Mouse (Mus musculus) lung, embryonic 16.5 days (tissue): ENCODE measurements around the gene Mup17. TPM values are rescaled to one million over a fixed set of nuclear protein-coding genes. Genes with fewer than 3 reads are reported as not detected.
"Not testable (repeated sequence)": the region's sequence is repeated elsewhere in the genome, so short reads cannot be mapped to it uniquely, and the experiment has no call there.

ENCODE experiments used
- ATAC-seq: fragments of 200-750 bp; cut with Nextera tagmentation; 2 replicates; pipeline ENCODE4 v1.8.0; 2017; ENCODE audit warnings: low read depth, mild to moderate bottlenecking, moderate library complexity
- H3K27ac ChIP-seq: fragments of 300-500 bp; sonication (generic); 2 replicates; pipeline ENCODE4 v1.5.1; 2014; ENCODE audit warnings: mild to moderate bottlenecking, control low read depth, low read length
- H3K27me3 ChIP-seq: fragments of 300-500 bp; sonication (generic); 2 replicates; pipeline ENCODE4 v1.6.1; 2014; ENCODE audit warnings: low read depth, low read length, mixed read lengths; ENCODE audit not compliant: control insufficient read depth, insufficient read depth
- H3K36me3 ChIP-seq: fragments of 300-500 bp; sonication (generic); 2 replicates; pipeline ENCODE4 v1.6.1; 2014; ENCODE audit warnings: low read length; ENCODE audit not compliant: control insufficient read depth, insufficient read depth
- H3K4me1 ChIP-seq: fragments of 300-500 bp; sonication (generic); replicated peaks from 2 replicates; pipeline ENCODE4 v1.6.1; 2014; ENCODE audit warnings: low read length, mixed read lengths; ENCODE audit not compliant: control insufficient read depth, insufficient read depth
- H3K4me2 ChIP-seq: fragments of 300-500 bp; sonication (generic); 2 replicates; pipeline ENCODE4 v1.6.1; 2014; ENCODE audit warnings: low read depth, low read length, control low read depth
- H3K4me3 ChIP-seq: fragments of 300-500 bp; sonication (generic); 2 replicates; pipeline ENCODE4 v1.5.1; 2014; ENCODE audit warnings: mild to moderate bottlenecking, low read length, control low read depth
- H3K9ac ChIP-seq: fragments of 300-500 bp; sonication (generic); 2 replicates; pipeline ENCODE4 v1.6.1; 2014; ENCODE audit warnings: low read length, control low read depth
- H3K9me3 ChIP-seq: fragments of 300-500 bp; sonication (generic); 2 replicates; pipeline ENCODE4 v1.6.1; 2016; ENCODE audit warnings: low read length; ENCODE audit not compliant: control insufficient read depth
- WGBS: fragments of 180-500 bp; shearing (Covaris S2); extraction: QIAGEN DNeasy Blood & Tissue Kit; methylation state at CpG from one replicate; pipeline ENCODE4 v1.1.7; 2014; 5-methylcytosine and 5-hydroxymethylcytosine counted together
- polyA plus RNA-seq: library from polyadenylated mRNA; unstranded; fragments of >200 nt; fragmentation: Nextera tagmentation; extraction: Ambion mirVana; gene quantifications from 2 replicates; pipeline ENCODE4 v1.2.1, GENCODE M21; 2015

The Mup17 gene
- polyA plus RNA-seq: not detected in 2 replicates

DNA sequence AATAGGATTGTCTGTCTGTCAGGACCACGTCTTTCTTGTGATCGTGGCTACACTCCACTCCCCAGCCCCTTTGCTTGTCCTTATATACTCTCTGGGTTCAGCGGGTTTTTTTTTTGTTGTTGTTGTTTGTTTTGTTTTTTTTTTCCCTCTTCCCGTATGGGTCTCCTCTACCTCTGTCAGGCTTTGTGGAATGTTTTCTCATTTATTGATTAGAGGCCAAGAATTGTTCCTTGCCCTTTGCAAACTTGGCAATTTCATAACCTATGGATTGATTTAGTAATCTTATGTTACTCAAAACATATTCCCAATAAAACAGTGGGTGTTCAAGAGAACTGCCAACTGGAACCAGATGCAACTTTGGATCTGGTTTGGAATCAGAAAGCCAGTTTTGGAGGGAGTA, at the start of gene Mup17:
Gene Mup17, minus strand, starts transcription at position 101 of the 400 bp plus-strand sequence.
- H3K4me2 ChIP-seq, H3K9ac ChIP-seq, H3K36me3 ChIP-seq, H3K4me3 ChIP-seq, H3K27me3 ChIP-seq, H3K9me3 ChIP-seq, H3K27ac ChIP-seq, H3K4me1 ChIP-seq, ATAC-seq: not testable (repeated sequence)
- WGBS: 83% methylated on average over 3 of the region's 4 CpGs

DNA sequence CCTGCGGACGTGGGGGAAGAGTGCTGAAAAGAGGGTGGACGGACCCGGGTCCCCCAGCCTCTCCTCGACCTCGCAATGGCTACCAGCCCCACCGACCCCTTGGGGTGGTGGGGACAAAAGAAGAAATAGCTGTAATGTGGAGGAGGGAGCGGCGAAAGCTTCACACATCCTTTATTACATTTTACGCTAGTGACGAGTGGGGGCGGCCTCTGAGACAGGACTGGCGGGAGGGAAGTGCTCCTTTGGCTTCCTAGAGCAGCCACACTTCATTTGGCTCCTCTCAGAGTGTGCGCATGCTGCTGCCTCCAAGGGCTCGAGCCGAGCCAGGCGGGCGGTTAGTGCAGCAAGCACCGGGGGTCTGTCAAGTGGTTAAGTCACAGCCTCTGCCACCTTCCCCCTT, 24.1 kb downstream of the Mup17 start:
- H3K27me3 ChIP-seq, H3K4me1 ChIP-seq, H3K4me2 ChIP-seq, H3K4me3 ChIP-seq, H3K9ac ChIP-seq, H3K27ac ChIP-seq, H3K9me3 ChIP-seq, ATAC-seq, H3K36me3 ChIP-seq: not testable (repeated sequence)
- 90% methylated on average over 17 of the region's 19 CpGs for WGBS

DNA sequence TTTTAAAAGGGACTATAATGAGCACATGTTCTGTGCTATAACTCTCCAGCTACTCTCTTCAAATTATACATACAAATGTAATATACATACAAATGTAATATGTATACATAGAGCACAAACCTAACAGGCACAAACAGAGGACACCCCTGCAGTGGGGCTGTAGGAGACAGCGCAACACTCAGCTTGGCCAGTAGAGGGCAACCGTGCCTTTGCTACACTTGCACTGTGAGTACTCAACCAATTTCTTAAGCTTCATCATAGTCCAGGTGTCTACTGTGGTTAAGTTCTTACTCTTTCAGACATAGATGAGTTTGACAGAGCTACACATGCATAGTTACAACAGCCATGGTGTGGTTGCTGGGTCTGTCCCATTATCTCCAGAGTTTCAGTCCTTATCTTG, 39.8 kb downstream of the Mup17 start:
- not testable (repeated sequence) for H3K9ac ChIP-seq, H3K36me3 ChIP-seq, H3K9me3 ChIP-seq, H3K4me3 ChIP-seq, H3K4me1 ChIP-seq, H3K27me3 ChIP-seq, H3K4me2 ChIP-seq, H3K27ac ChIP-seq, ATAC-seq
- 32% methylated on average over 2 of the region's 2 CpGs for WGBS

Other genes with a start within 250 kb of the Mup17 start
- not detected in 2 replicates for gene Mup15, start 156.1 kb downstream of the Mup17 start, polyA plus RNA-seq
- gene Mup16, start 76.3 kb downstream of the Mup17 start, polyA plus RNA-seq: not detected in 2 replicates
- gene Mup18, start 78.3 kb upstream of the Mup17 start, polyA plus RNA-seq: not detected in 2 replicates
- not detected in 2 replicates for gene Mup19, start 186.4 kb upstream of the Mup17 start, polyA plus RNA-seq
- gene Mup5, start 239.4 kb upstream of the Mup17 start, polyA plus RNA-seq: not detected in 2 replicates